Mouse (Mus musculus): Measurements from ENCODE around the gene Slfn3. TPM values are rescaled to one million over a fixed set of nuclear protein-coding genes. Genes with fewer than 3 reads are reported as not detected.
"Not testable (repeated sequence)": the region's sequence is repeated elsewhere in the genome, so short reads cannot be mapped to it uniquely, and the experiment has no call there.

Gene Slfn3
- 1.3 and 1.6 TPM in 2 replicates for polyA plus RNA-seq (2014; fragmentation: Nextera tagmentation; extraction: Ambion mirVana)

DNA sequence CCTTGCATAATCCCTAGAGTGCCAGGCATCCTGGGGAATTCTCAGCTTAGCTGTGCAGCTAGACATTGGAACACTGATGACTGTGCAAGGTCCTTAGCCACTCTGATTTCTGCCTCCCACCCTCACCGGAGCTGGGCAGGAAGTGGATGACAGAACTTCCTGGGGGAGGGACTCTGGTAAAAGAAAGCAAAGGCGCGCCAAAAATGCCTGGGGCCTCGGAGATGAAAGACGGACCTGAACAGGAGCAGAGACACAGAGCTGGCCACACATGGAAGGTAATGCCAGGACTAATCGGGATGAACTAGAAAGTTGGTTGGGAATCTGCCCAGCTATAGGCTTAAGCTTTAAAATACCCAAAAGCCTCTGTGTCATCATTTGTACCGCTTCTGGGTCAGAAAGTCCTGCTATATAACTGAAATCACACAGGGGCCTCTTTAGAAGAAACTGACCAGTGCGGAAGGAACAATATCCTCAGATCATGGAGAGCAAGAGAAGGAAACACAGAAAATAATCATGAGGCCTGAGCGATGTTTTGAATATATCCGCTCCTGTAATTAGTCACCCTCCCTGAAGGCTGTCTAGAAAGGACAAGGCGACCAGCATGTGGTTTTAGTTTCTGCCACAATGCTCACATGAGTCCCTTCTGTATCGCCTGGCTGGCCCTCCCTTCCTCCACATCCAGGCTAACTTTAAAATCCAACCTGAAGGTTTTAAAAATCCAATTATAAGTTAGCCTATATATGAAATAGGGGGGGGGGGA, at the start of gene Slfn3:
Gene Slfn3 (plus strand): TSS at position 197 of the 760 bp plus-strand sequence.
- peak within 1 kb of the TSS; percentile 8 to 22; a peak in 1 of 4 replicates for H3K4me3 ChIP-seq (ENCODE audit: control insufficient read depth in 1 of 2, insufficient read depth in 1 of 2, low read depth in 1 of 2, low read length in 2 of 2)
- WGBS, result 66% methylated on average over 12 of the region's 12 CpGs
- H3K27me3 ChIP-seq (ENCODE audit: control insufficient read depth, insufficient read depth, low read length), result no peaks in the 10 kb centered on the region
- H3K36me3 ChIP-seq (ENCODE audit: control insufficient read depth, insufficient read depth, low read length), result no peaks in the 10 kb centered on the region
- no peaks in the 10 kb centered on the region for H3K4me1 ChIP-seq (ENCODE audit: control insufficient read depth in 2 of 2, insufficient read depth in 2 of 2, low read length in 2 of 2)
- peak within 1 kb of the TSS; percentile 42 for H3K4me2 ChIP-seq (ENCODE audit: low read length)
- no peak within 1 kb of the TSS for H3K27ac ChIP-seq (replicated peaks in 1 of 2; ENCODE audit: control insufficient read depth in 1 of 2, insufficient read depth in 1 of 2, low read depth in 2 of 2, low read length in 2 of 2)
- no peak for ATAC-seq (ENCODE audit: insufficient number of reproducible peaks, insufficient read depth, low FRiP score, low read depth)
- peak within 1 kb of the TSS; percentile 18; the same call in 1 of the 2 replicates for H3K9ac ChIP-seq (ENCODE audit: low read length)
- no peaks in the 10 kb centered on the region for H3K9me3 ChIP-seq (ENCODE audit: control insufficient read depth, low read length)

DNA sequence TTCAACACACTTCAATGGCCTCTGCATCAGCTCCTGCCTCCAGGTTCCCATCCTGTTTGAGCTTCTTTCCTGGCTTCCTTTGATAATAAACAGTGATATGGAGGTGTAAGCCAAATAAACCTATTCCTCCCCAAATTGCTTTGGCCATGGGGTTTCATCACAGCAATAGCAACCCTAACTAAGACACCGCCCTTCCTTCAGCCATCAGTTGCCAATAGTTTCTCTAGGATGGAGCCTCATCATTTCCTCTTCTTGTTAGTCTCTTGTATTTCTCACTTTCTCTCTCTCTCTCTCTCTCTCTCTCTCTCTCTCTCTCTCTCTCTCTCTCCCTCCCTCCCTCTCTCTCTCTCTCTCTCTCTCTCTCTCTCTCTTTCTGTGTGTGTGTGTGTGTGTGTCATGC, 42.2 kb upstream of the Slfn3 start:
- no CpG with 5 or more reads among the region's 1 CpGs for WGBS
- not testable (repeated sequence) for H3K4me3 ChIP-seq (ENCODE audit: control insufficient read depth in 1 of 2, insufficient read depth in 1 of 2, low read depth in 1 of 2, low read length in 2 of 2); H3K4me2 ChIP-seq (ENCODE audit: low read length); ATAC-seq (ENCODE audit: insufficient number of reproducible peaks, insufficient read depth, low FRiP score, low read depth); H3K27me3 ChIP-seq (ENCODE audit: control insufficient read depth, insufficient read depth, low read length); H3K9me3 ChIP-seq (ENCODE audit: control insufficient read depth, low read length); H3K4me1 ChIP-seq (ENCODE audit: control insufficient read depth in 2 of 2, insufficient read depth in 2 of 2, low read length in 2 of 2); H3K27ac ChIP-seq (replicated peaks in 1 of 2; ENCODE audit: control insufficient read depth in 1 of 2, insufficient read depth in 1 of 2, low read depth in 2 of 2, low read length in 2 of 2); H3K36me3 ChIP-seq (ENCODE audit: control insufficient read depth, insufficient read depth, low read length); H3K9ac ChIP-seq (ENCODE audit: low read length)

DNA sequence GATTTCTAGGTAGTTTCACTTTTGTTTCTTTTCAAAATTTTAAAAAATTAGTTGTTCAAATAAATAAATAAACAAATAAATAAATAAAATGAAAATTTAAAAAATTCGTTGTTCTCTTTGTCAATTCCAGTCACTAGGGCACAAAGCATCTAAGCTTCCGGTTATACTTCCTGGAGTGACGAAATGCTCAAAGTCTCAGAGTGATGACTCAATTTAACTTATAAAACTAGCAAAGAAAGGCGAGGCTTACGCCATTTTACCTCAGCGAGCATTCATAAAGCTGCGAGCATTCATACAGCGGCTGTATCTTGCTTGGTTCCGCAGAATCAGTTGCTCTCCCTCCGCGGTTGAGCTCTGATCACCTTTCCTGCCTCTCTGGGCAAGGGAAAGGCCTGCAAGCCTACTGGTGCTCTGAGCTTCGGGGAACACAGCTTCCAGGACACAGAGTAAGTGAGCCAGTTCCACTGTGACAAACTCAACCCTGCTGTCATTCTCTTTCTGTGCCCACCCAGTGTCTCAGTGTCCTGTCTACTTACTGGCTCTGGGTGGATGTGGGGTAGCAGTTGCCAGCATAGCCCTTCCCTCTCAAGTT, 16.1 kb upstream of the Slfn3 start, which contains the start of gene Slfn4:
Gene Slfn4 (plus strand): TSS at position 239 of the 592 bp plus-strand sequence.
- Histone ChIP-seq H3K27me3 (ENCODE audit: control insufficient read depth, insufficient read depth, low read length) (no peaks in the 10 kb centered on the region), H3K4me1 (ENCODE audit: control insufficient read depth in 2 of 2, insufficient read depth in 2 of 2, low read length in 2 of 2) (no peaks in the 10 kb centered on the region), H3K36me3 (ENCODE audit: control insufficient read depth, insufficient read depth, low read length) (no peaks in the 10 kb centered on the region), H3K9ac (ENCODE audit: low read length) (no peak within 1 kb of the TSS), H3K4me2 (ENCODE audit: low read length) (no peak within 1 kb of the TSS), H3K4me3 (ENCODE audit: control insufficient read depth in 1 of 2, insufficient read depth in 1 of 2, low read depth in 1 of 2, low read length in 2 of 2) (no peak within 1 kb of the TSS), H3K27ac (replicated peaks in 1 of 2; ENCODE audit: control insufficient read depth in 1 of 2, insufficient read depth in 1 of 2, low read depth in 2 of 2, low read length in 2 of 2) (no peak within 1 kb of the TSS), H3K9me3 (ENCODE audit: control insufficient read depth, low read length) (no peaks in the 10 kb centered on the region)
- WGBS, result 83% methylated on average over 12 of the region's 12 CpGs
- ATAC-seq (ENCODE audit: insufficient number of reproducible peaks, insufficient read depth, low FRiP score, low read depth), result no peak

DNA sequence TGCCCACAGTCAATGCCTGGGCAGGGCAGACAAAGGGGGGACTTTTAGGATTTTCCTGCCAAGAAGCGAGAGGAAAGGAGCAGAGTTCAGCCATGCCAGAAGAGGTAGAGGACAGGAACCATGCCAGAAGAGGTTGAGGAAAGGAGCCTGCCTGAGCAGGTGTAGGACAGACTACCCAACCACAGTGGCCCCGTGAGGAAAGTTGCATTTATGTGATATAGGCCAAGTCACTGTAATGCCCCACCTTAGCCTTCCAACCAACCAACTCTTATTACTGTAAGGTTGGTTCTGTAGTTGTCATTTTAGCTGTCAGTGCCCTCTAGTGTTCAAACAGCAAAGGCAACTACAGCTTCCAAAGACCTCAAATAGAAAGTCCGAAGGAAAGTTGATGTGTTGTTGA, 871 bp downstream of the Slfn3 start:
- H3K4me2 ChIP-seq (ENCODE audit: low read length), result peak overlapping the region; percentile 42
- H3K36me3 ChIP-seq (ENCODE audit: control insufficient read depth, insufficient read depth, low read length), result no peaks in the 10 kb centered on the region
- no peak overlapping the region; the same call in 1 of the 2 replicates for H3K9ac ChIP-seq (ENCODE audit: low read length)
- no peak overlapping the region for H3K4me3 ChIP-seq (ENCODE audit: control insufficient read depth in 1 of 2, insufficient read depth in 1 of 2, low read depth in 1 of 2, low read length in 2 of 2)
- no peaks in the 10 kb centered on the region for H3K9me3 ChIP-seq (ENCODE audit: control insufficient read depth, low read length)
- H3K27ac ChIP-seq (replicated peaks in 1 of 2; ENCODE audit: control insufficient read depth in 1 of 2, insufficient read depth in 1 of 2, low read depth in 2 of 2, low read length in 2 of 2), result no peak overlapping the region
- no peaks in the 10 kb centered on the region for H3K4me1 ChIP-seq (ENCODE audit: control insufficient read depth in 2 of 2, insufficient read depth in 2 of 2, low read length in 2 of 2)
- ATAC-seq (ENCODE audit: insufficient number of reproducible peaks, insufficient read depth, low FRiP score, low read depth), result no peak; the same call in 1 of the 2 replicates
- H3K27me3 ChIP-seq (ENCODE audit: control insufficient read depth, insufficient read depth, low read length), result no peaks in the 10 kb centered on the region
- 47% methylated on average over 3 of the region's 3 CpGs for WGBS

DNA sequence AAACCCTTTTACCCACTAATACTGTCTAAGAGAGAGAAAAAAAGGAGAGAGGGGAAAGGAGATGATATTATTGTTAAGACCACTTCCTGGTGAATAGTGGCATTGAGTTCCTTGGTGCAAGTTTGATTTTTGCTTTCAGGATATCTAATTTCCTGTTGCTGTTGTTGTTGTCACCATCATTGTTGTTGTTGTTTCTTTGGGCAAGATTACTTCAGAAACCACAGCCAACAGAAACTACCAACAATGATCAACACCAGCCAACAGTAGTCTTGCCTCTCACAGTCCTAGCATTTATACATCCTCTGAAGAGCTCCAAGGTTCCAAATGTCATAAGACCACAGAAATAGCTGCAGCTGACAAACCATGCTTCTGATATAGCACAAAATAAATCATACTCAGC, 13.9 kb downstream of the Slfn3 start:
- Histone ChIP-seq H3K27ac (replicated peaks in 1 of 2; ENCODE audit: control insufficient read depth in 1 of 2, insufficient read depth in 1 of 2, low read depth in 2 of 2, low read length in 2 of 2) (no peak overlapping the region), H3K27me3 (ENCODE audit: control insufficient read depth, insufficient read depth, low read length) (no peaks in the 10 kb centered on the region), H3K9me3 (ENCODE audit: control insufficient read depth, low read length) (no peaks in the 10 kb centered on the region), H3K4me3 (ENCODE audit: control insufficient read depth in 1 of 2, insufficient read depth in 1 of 2, low read depth in 1 of 2, low read length in 2 of 2) (no peak overlapping the region), H3K36me3 (ENCODE audit: control insufficient read depth, insufficient read depth, low read length) (no peaks in the 10 kb centered on the region), H3K4me2 (ENCODE audit: low read length) (no peak overlapping the region), H3K4me1 (ENCODE audit: control insufficient read depth in 2 of 2, insufficient read depth in 2 of 2, low read length in 2 of 2) (no peaks in the 10 kb centered on the region), H3K9ac (ENCODE audit: low read length) (no peak overlapping the region)
- ATAC-seq (ENCODE audit: insufficient number of reproducible peaks, insufficient read depth, low FRiP score, low read depth), result no peak

DNA sequence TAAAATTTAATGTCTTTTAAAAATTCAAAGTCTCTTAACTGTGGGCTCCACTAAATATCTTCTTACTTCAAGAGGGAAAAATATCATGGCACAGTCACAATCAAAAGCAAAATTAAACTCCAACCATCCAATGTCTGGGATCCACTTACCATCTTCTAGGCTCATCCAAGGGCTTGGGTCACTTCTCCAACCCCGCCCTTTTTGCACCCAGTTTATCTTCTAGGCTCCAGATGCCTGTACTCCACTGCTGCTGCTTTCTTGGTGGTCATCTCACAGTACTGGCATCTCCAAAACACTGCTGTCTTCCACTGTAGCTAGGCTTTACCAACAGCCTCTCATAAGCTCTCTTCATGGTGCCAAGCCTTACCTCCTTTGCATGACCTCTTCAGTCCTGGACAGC, 25.0 kb downstream of the Slfn3 start:
- WGBS, result 72% methylated on average over 1 of the region's 1 CpGs
- no peak for ATAC-seq (ENCODE audit: insufficient number of reproducible peaks, insufficient read depth, low FRiP score, low read depth)
- H3K9ac ChIP-seq (ENCODE audit: low read length), result no peak overlapping the region
- no peak overlapping the region for H3K4me3 ChIP-seq (ENCODE audit: control insufficient read depth in 1 of 2, insufficient read depth in 1 of 2, low read depth in 1 of 2, low read length in 2 of 2)
- no peak overlapping the region for H3K27ac ChIP-seq (replicated peaks in 1 of 2; ENCODE audit: control insufficient read depth in 1 of 2, insufficient read depth in 1 of 2, low read depth in 2 of 2, low read length in 2 of 2)
- H3K27me3 ChIP-seq (ENCODE audit: control insufficient read depth, insufficient read depth, low read length), result no peaks in the 10 kb centered on the region
- no peaks in the 10 kb centered on the region for H3K4me1 ChIP-seq (ENCODE audit: control insufficient read depth in 2 of 2, insufficient read depth in 2 of 2, low read length in 2 of 2)
- H3K9me3 ChIP-seq (ENCODE audit: control insufficient read depth, low read length), result no peaks in the 10 kb centered on the region
- H3K36me3 ChIP-seq (ENCODE audit: control insufficient read depth, insufficient read depth, low read length), result no peaks in the 10 kb centered on the region
- H3K4me2 ChIP-seq (ENCODE audit: low read length), result no peak overlapping the region

DNA sequence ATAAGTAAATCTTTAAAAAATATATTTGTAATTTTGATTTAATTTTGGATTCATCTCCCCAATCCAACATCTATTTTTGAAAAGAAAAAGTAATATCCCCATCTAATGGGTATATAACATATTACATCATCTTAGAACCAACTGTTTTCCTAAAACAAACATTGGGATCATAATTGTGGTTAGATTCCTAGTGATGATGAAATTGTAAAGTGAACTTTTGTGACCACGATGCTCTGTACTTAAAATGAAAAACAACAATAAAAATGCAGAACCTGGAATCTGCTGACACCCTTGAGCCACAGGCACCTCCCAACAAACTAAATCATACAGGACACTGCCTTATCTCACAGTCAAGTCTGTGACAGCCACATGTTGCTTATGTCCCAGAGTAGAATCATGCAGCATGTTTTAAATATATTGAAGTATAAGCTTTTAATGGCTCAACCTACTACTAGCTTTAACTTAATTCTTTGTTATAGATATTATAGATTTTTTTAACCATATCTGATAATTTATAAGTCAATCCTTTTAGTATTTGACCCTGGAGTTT, 30.3 kb downstream of the Slfn3 start:
- Histone ChIP-seq H3K27me3 (ENCODE audit: control insufficient read depth, insufficient read depth, low read length) (no peaks in the 10 kb centered on the region), H3K9ac (ENCODE audit: low read length) (no peak overlapping the region), H3K36me3 (ENCODE audit: control insufficient read depth, insufficient read depth, low read length) (no peaks in the 10 kb centered on the region), H3K9me3 (ENCODE audit: control insufficient read depth, low read length) (no peaks in the 10 kb centered on the region), H3K4me2 (ENCODE audit: low read length) (no peak overlapping the region), H3K4me1 (ENCODE audit: control insufficient read depth in 2 of 2, insufficient read depth in 2 of 2, low read length in 2 of 2) (no peaks in the 10 kb centered on the region), H3K27ac (replicated peaks in 1 of 2; ENCODE audit: control insufficient read depth in 1 of 2, insufficient read depth in 1 of 2, low read depth in 2 of 2, low read length in 2 of 2) (no peak overlapping the region), H3K4me3 (ENCODE audit: control insufficient read depth in 1 of 2, insufficient read depth in 1 of 2, low read depth in 1 of 2, low read length in 2 of 2) (no peak overlapping the region)
- ATAC-seq (ENCODE audit: insufficient number of reproducible peaks, insufficient read depth, low FRiP score, low read depth), result no peak
- 71% methylated on average over 1 of the region's 1 CpGs for WGBS
